Mouse (Mus musculus): ENCODE measurements at regions not wholly inside any gene's neighbourhood (a gene's known extent, or its start where the extent isn't known, plus 50 kb on each side); places are given as distances from the start of the nearest gene placed in this dataset.

DNA sequence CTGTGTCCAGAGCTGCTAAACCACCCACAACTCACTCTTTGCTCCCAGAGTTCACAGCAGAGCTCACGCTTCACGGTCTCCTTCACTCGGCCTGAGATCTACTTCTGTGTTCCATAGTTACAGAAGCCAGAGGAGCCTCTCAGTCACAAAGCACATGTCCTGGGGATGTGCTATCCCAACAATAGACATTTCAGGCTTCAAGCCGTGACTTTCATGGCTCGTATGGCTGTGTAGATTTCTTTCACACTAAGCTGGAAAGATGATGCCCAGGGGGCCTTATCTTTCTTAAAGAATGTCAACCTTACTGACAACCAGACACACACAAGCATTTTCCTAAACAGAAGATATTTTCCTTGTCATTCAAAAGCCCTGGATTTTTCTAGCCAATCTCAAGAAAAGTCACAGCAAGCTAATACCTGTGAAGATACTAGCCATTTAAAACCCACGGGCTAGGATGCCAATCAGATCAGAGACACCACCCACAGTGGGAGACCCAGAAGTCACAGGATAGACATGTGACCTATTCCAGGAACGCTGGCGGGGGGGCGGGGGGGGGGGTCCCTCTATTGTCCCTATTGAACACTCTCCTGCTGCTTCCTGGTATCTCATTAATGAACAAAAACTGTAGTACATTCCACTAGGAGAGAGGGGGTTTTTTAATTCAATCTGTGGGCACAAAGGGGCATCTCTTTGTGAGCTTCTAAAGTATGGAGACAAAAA, 98.8 kb upstream of the Mapk10 start:
- no peak for DNase-seq (ENCODE audit: low read depth, low spot score)

DNA sequence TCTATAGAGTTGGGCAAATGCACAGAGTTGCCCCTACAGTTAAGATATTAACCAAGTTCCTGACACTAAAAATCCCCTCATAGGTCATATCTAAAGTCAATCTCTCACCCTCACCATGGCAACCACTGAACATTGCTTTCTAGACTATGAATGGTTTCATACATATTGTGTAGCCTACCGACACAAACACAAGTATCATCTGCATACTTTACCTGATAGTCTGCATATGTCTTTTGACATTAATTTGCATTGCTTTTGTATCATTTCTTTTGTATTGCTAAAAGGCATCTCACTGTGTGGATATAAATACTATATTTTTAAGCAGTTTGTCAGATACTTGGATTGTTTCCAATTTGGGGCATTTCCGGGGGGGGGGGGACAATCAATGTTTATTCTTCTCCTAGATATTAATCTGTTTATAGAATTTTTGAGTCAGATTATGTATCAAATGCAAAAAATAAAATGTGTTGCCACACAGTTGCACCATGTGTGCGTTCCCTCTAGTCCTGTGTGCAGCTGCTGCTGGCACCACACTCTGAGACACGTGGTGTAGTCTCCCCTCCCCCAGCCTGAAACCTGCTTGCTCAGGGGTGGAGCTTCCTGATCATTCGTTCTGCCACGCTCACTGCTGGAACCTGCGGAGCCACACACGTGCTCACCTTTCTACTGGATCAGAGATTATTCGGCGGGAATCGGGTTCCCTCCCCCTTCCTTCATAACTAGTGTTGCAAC, 94.7 kb upstream of the Mapk10 start:
- DNase-seq (ENCODE audit: low read depth, low spot score) = no peak

DNA sequence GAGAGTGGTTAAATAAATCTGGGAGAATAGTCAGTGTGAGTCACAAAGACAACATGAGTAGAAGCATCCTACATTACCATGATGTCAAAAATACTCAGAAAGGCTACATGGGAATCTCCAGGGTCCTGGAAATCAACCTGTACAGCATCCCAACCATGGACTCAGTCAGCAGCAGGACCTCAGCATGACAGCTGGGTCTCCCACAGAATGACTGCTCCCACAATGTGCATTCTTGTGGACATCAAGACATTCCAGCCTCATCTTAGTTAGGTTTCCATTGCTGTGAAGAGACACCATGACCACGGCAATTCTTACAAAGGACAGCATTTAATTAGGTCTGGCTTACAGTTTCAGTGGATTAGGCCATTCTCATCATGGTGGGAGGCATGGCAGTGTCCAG, 93.8 kb upstream of the Mapk10 start:
- no peak for DNase-seq (ENCODE audit: low read depth, low spot score)

DNA sequence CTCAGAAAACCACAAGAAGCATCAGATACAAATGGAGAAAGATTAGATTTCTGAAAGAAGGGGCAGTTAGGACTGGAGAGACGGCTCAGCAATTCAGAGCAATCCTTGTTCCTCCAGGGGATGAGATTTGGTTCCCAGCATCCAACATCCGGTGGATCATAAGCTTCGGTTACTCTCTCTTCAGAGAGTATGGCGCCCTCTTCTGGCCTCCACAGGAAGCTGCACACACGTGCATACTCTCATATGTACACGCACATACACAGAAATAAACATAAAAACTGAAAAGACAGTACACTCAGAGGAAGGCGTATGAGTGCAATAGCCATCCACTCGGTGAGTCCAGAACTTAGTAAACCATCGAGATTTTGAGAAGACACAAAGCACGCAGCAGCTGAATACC, 91.6 kb upstream of the Mapk10 start:
- DNase-seq (ENCODE audit: low read depth, low spot score) = no peak

DNA sequence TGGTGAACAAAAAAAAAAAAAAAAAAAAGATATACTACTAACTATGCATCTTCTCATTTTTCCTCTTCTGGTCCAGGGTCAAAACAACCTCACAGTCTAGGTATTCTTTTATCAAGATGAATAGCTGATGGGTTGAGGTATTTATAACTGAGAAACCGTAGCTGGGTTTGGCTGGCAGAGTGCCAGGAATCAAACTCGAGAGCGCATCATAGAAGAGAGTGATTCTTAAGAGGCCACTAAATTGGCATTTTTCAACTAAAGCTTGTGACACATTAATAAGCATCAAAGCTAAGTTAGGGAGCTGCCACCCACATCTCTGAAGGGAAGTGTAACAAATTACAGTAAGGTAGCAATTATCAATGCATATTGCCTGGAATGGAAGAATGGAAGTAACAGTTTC, 90.2 kb upstream of the Mapk10 start:
- no peak for DNase-seq (ENCODE audit: low read depth, low spot score)

DNA sequence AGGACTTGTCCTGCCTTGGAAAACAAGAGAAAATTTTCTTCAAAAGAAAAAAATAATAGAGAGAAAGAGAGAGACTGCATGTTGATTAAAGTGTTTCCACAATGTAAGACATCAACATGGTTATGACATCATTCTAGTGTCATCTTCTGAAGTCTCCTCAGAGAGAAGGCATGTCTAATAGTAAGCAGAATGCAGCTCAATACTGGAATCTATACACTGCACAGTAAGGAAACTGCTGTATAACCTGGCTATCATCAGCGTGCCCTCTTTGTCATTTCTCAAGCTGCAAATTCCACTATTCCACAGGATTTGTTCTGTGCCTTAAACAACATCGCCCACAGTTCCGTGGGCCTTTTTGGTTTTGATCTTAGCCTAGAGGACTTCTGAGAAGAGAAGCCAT, 82.8 kb upstream of the Mapk10 start:
- DNase-seq (ENCODE audit: low read depth, low spot score) = no peak

DNA sequence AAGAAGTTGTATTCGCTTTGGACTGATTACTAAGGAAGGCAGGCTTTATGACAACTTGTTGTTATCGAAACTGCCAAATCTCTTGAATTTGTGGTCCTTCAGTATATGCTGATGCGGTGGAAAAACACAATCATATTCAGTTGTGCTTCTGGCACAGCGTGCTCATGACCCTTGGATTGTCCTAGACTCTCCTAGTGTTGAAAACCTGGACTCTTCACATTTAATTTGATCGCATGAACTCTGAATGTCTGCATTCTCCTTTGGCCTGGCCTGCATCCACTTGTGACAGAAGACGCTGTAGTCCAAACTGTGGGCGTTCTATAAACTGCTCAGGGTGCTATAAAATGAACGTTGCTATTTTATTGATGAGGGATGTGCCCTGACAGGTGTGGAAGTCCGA, 80.6 kb upstream of the Mapk10 start:
- no peak for DNase-seq (ENCODE audit: low read depth, low spot score)

DNA sequence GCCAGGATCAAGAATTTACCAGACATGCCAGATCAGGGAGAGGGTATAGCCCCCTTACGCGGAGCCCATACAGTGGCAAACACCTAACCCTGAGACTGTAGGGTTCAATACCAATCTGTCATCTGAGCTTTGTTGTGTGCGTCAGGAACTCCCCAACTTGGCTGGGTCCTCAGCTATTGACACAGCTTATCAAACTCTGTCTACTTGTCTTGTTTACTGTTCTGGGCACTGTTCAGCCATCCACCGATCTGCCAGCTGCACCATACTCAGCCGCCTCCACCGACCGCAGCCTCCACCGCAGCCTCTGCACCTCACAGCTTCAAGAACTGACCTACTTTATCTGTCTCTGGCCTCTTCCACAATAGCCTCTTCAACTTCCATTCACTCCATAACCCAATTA, 80.1 kb upstream of the Mapk10 start:
- DNase-seq (ENCODE audit: low read depth, low spot score) = no peak

DNA sequence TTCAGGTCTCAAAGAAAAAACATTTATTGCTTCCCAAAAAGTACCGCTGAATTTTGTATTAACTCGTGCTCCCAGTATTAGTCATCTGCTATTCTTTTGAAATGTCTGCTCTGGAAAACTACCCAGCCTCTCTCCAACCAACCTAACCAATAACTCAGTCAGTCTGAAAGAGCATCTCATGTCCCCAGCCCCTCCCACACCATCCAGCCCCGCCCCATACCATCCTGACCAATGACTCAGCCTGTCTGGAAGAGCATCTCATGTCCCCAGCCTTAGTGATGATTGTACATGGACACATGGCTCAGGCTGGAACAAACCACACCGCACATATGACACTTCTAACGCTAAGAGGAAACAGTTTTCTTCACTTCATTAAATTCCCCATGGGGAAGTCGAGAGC, 58.1 kb upstream of the Mapk10 start:
- DNase-seq (ENCODE audit: low read depth, low spot score) = no peak

DNA sequence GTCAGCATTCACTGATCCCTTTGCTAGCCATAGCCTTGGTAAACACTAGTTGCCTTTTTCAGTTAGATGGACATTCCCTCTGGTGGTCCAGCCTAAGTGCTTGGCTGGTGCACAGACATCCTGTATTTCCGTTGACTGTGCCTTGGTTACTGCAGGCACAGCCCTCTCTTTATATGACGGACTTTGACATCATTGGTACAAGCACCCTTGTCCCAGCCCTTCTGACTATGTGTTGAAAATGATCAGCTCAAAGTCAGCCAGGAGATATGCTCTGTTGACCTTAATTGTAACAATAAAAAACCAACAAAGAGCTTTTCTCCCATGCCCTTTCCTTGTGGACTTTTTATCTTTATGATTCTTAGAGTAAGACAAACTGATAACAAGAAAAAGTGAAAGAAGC, 53.8 kb upstream of the Mapk10 start:
- DNase-seq (ENCODE audit: low read depth, low spot score) = no peak

DNA sequence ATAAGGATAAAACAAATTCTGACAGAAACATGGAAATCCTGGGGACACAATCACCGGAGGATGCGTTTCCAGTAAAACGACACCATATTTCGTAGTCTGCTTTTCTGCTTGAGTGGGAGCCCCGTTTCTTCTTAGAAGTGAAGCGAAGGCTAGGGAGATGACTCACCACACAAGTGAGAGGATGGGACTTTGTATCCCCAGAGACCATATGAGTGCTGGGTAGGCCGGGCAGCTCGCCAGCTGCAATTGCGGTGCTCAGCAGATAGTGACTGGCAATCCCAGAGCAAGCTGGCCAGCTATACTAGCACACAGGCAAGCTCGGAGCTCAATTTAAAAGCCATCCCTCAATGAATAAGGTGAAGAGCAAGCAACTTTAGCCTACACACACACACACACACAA, 50.3 kb upstream of the Mapk10 start:
- peak; percentile 1 for DNase-seq (ENCODE audit: low read depth, low spot score)

All from skeletal muscle tissue, adult 2 months (tissue).